Mouse (Mus musculus) myocyte (in vitro differentiated cells): ENCODE data around the gene Rgs16.

ENCODE experiments used
- CEBPB ChIP-seq: IDR thresholded peaks from 2 replicates; pipeline ENCODE4 v1.6.1; 2011; ENCODE audit warnings: mild to moderate bottlenecking, moderate library complexity; ENCODE audit not compliant: poor library complexity, insufficient read depth, severe bottlenecking
- POLR2A ChIP-seq: IDR thresholded peaks from one replicate; pipeline ENCODE4 v1.6.1; 2011; ENCODE audit warnings: low read depth, mild to moderate bottlenecking, control low read depth, moderate library complexity; ENCODE audit not compliant: insufficient read length

DNA sequence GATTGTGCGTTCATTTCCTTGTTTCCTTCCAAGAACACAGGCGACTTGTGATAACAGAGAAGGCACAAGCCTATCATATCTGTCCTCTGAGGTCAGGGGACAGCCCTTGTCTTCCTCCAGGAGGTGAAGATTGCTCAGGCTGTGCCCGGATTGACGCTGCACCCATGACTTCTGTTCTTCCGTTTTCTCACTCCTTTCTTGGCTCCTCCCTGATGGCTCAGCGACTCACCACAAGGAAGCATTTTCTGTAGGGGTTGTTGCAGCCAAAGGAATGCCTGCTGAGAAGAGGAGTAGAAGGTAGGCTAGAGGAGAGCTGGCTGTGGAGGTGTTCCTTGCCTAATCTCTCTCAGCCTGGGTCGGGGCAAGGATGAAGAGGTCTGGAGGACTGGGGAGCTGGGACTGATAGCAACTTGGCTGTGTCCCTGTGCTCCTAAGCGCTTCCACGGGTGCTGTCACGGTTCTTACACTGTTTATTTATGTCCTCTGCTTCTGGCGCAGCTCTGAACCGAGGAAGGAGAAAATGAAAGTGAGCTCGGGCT is 11.7 kb downstream of the Rgs16 start:
- no peak for TF ChIP-seq POLR2A
- TF ChIP-seq CEBPB: no peak
